Mouse (Mus musculus): ENCODE data around the gene Trub1.

DNA sequence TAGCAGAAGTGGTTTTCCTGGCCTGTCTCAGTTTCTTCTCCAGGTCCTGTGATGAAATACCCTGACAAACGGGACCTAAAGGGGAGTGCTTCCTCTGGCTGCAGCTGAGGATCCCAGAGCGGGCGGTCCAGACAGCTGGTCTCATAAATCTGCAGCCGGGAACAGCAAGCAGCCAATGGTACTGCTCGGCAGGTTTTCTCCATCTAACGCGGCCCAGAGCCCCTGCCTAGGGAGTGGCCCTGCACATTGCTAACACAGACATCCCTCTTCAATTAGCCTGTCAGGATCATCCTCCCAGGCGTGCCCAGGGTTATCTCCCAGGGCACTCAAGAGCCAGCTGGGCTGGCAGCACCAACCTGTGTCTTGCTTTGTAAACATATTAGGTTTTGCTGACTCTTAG, 38.3 kb downstream of the Trub1 start:
- TF ChIP-seq CTCF (IDR thresholded peaks at IDR 0.05; ENCODE audit: extremely low read depth, insufficient read depth, low read length) (no peak), POLR2A (IDR thresholded peaks at IDR 0.05; ENCODE audit: extremely low read depth, insufficient read depth, low read length) (no peak)

All from cortical plate, adult 2 months (tissue).